Mouse (Mus musculus) heart, embryonic 16.5 days (tissue): ENCODE measurements around the gene Aplnr. TPM values are rescaled to one million over a fixed set of nuclear protein-coding genes. Genes with fewer than 3 reads are reported as not detected.

ENCODE experiments used
- ATAC-seq: fragments of 200-750 bp; cut with Nextera tagmentation; replicated peaks from 2 replicates; pipeline ENCODE4 v1.8.0; 2017; ENCODE audit warnings: moderate number of reproducible peaks; ENCODE audit not compliant: insufficient read depth, low FRiP score; ENCODE audit errors: extremely low read depth
- H3K27ac ChIP-seq: fragments of 300-500 bp; sonication (generic); 2 replicates; pipeline ENCODE4 v1.5.1; 2014; ENCODE audit warnings: mild to moderate bottlenecking, low read length, control low read depth, moderate library complexity
- H3K27me3 ChIP-seq: fragments of 300-500 bp; sonication (generic); 2 replicates; pipeline ENCODE4 v1.6.1; 2014; ENCODE audit warnings: low read length, mixed read lengths; ENCODE audit not compliant: control insufficient read depth, insufficient read depth
- H3K36me3 ChIP-seq: fragments of 300-500 bp; sonication (generic); 2 replicates; pipeline ENCODE4 v1.6.1; 2014; ENCODE audit not compliant: control insufficient read depth, insufficient read depth
- H3K4me1 ChIP-seq: fragments of 300-500 bp; sonication (generic); 2 replicates; pipeline ENCODE4 v1.6.1; 2014; ENCODE audit warnings: low read length, mixed read lengths; ENCODE audit not compliant: control insufficient read depth, insufficient read depth
- H3K4me2 ChIP-seq: fragments of 300-500 bp; sonication (generic); 2 replicates; pipeline ENCODE4 v1.6.1; 2014; ENCODE audit warnings: low read depth, mild to moderate bottlenecking, control low read depth, low read length
- H3K4me3 ChIP-seq: fragments of 300-500 bp; sonication (generic); 2 replicates; pipeline ENCODE4 v1.5.1; 2014; ENCODE audit warnings: mild to moderate bottlenecking, control low read depth, low read length
- H3K9ac ChIP-seq: fragments of 300-500 bp; sonication (generic); 2 replicates; pipeline ENCODE4 v1.6.1; 2014; ENCODE audit warnings: low read length, control low read depth
- H3K9me3 ChIP-seq: fragments of 300-500 bp; sonication (generic); replicated peaks from 2 replicates; pipeline ENCODE4 v1.6.1; 2016; ENCODE audit warnings: low read length; ENCODE audit not compliant: control insufficient read depth
- WGBS: fragments of 180-500 bp; shearing (Covaris S2); extraction: QIAGEN DNeasy Blood & Tissue Kit; methylation state at CpG from one replicate; pipeline ENCODE4 v1.1.7; 2014; 5-methylcytosine and 5-hydroxymethylcytosine counted together
- polyA plus RNA-seq: library from polyadenylated mRNA; unstranded; fragments of >200 nt; fragmentation: Nextera tagmentation; extraction: Ambion mirVana; gene quantifications from 2 replicates; pipeline ENCODE4 v1.2.1, GENCODE M21; 2015

The Aplnr gene
- polyA plus RNA-seq, 1 experiment from 2014 or later = 42.9 TPM

- WGBS = 35% methylated on average over 1 of the region's 1 CpGs
- H3K9ac ChIP-seq = no peak overlapping the region
- H3K36me3 ChIP-seq = no peaks in the 10 kb centered on the region
- H3K27ac ChIP-seq = no peak overlapping the region
- H3K4me3 ChIP-seq = no peak overlapping the region
- peaks cover 2% of the 10 kb centered on the region; the same call in 1 of the 2 replicates for H3K4me1 ChIP-seq
- H3K27me3 ChIP-seq = no peaks in the 10 kb centered on the region
- H3K9me3 ChIP-seq = no peaks in the 10 kb centered on the region
- ATAC-seq = no peak
- no peak overlapping the region for H3K4me2 ChIP-seq
Observed at GRCm38 (mm10) chr2:85161638-85162093, 25.6 kb downstream of the Aplnr start.

GRCm38 (mm10) chr2:85163311-85164047, 27.5 kb downstream of the Aplnr start:
- peaks cover 2% of the 10 kb centered on the region for H3K4me1 ChIP-seq
- WGBS = 25% methylated on average over 7 of the region's 7 CpGs
- no peaks in the 10 kb centered on the region for H3K27me3 ChIP-seq
- no peak overlapping the region for H3K9ac ChIP-seq
- no peaks in the 10 kb centered on the region for H3K36me3 ChIP-seq
- no peak overlapping the region for H3K4me2 ChIP-seq
- peak; percentile 42 for ATAC-seq
- no peak overlapping the region for H3K27ac ChIP-seq
- H3K4me3 ChIP-seq = no peak overlapping the region
- no peaks in the 10 kb centered on the region for H3K9me3 ChIP-seq

DNA sequence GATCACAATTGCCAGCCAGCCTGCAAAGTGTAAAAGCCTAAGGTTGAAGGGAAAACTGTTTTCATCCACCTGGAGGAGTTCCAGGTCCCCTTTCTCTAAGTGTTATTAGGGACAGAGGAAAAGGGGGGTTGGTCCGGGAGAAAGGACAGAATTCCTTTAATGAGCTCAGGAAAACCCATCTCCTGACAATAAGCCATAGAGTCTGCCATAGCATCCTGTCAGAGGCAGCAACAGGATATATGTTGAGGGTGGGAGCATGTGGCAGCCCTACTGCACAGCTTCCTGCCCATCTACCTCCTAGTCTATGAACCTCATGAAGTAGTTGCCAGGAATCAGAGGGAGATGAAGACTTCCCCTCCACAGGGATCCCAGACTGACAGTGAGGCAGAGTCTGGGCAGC, 31.6 kb downstream of the Aplnr start:
- H3K27ac ChIP-seq = peak overlapping the region; percentile 58
- H3K27me3 ChIP-seq = no peaks in the 10 kb centered on the region
- ATAC-seq = no peak
- H3K4me1 ChIP-seq = peaks cover 4% of the 10 kb centered on the region
- H3K4me3 ChIP-seq = no peak overlapping the region
- 50% methylated on average over 1 of the region's 1 CpGs for WGBS
- H3K36me3 ChIP-seq = no peaks in the 10 kb centered on the region
- H3K9me3 ChIP-seq = no peaks in the 10 kb centered on the region
- H3K9ac ChIP-seq = no peak overlapping the region
- H3K4me2 ChIP-seq = no peak overlapping the region

DNA sequence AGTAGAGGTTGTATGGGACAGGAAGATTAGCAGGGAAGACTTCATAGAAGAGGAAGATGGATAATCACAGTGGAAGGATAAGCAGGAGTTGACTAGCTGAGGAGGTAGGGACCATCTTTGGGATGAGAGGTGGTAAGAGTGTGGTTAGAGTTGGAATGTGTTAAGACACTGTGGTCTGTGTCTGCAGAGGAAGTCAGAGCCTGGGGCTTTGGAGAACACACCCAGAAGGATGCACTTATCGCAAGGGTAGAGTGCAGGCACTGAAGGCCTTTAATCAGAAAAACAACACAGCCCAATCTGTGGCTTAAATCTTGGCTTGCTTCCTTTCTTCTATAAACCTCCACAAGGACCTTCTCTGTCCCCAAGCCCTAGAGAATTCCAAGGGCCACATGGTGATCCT, 32.3 kb downstream of the Aplnr start:
- Histone ChIP-seq H3K36me3 (no peaks in the 10 kb centered on the region), H3K27me3 (no peaks in the 10 kb centered on the region), H3K9ac (no peak overlapping the region), H3K27ac (peak overlapping the region; percentile 58), H3K4me1 (peaks cover 7% of the 10 kb centered on the region), H3K9me3 (no peaks in the 10 kb centered on the region), H3K4me3 (no peak overlapping the region), H3K4me2 (no peak overlapping the region)
- ATAC-seq = no peak
- WGBS = 78% methylated on average over 1 of the region's 1 CpGs

DNA sequence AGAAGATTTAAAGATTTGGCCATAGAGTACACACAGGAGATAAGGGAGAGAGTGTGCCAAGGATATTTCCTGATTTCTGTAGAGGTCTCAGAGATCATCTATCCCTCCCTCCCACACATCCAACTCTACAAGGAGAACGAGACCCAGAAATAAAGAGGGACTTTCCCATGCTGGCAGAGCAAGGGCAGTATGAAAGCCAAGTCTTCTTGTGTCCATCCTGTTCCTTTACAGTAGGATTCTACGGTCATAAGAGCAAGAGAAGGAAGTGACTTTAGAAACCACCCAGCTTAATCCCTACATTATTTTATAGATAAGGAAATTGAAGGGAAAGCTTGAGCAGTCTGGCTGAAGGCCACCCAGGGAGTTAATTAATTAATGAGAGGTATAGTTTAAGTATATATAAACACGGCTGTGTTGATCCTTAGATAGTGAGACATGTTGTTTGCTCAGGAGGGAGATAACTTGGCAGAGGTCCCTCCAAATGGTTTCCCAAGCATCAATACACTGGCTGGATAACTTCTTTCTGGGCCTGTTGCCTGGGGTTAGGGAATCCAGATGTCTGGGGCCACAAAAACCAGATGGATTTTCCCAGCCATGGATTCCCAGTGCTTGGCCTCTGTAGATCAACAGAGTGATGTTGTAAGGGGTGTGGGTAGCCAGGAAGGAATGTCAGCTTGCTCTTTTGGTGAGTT, 36.2 kb downstream of the Aplnr start:
- Histone ChIP-seq H3K4me2 (no peak overlapping the region), H3K27me3 (no peaks in the 10 kb centered on the region), H3K4me1 (peaks cover 5% of the 10 kb centered on the region; the same call in 1 of the 2 replicates), H3K27ac (peak overlapping the region; percentile 50), H3K36me3 (no peaks in the 10 kb centered on the region), H3K9me3 (no peaks in the 10 kb centered on the region), H3K4me3 (no peak overlapping the region), H3K9ac (no peak overlapping the region)
- WGBS = 25% methylated on average over 3 of the region's 3 CpGs
- ATAC-seq = peak; percentile 55

DNA sequence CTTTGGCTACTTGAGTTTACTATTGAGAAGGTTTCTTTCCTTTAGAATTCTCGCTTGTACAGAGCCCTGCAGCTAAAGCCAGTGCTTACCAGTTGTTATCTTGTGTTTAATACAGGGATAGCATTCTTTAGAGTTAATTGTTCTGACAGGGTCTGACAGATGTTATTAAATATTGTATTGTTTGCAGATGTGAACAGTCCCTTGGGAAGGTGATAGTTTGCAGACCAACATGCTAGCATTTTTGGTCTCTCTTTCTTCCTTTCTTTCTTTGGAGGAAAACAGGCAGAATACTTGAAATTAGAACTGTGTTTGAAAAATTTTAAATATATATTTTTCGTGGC, 36.7 kb downstream of the Aplnr start:
- ATAC-seq = no peak
- H3K9ac ChIP-seq = no peak overlapping the region
- WGBS = 46% methylated on average over 2 of the region's 2 CpGs
- H3K36me3 ChIP-seq = no peaks in the 10 kb centered on the region
- H3K4me2 ChIP-seq = no peak overlapping the region
- H3K27me3 ChIP-seq = no peaks in the 10 kb centered on the region
- no peak overlapping the region for H3K4me3 ChIP-seq
- H3K4me1 ChIP-seq = peaks cover 5% of the 10 kb centered on the region; the same call in 1 of the 2 replicates
- peak overlapping the region; percentile 50 for H3K27ac ChIP-seq
- no peaks in the 10 kb centered on the region for H3K9me3 ChIP-seq

DNA sequence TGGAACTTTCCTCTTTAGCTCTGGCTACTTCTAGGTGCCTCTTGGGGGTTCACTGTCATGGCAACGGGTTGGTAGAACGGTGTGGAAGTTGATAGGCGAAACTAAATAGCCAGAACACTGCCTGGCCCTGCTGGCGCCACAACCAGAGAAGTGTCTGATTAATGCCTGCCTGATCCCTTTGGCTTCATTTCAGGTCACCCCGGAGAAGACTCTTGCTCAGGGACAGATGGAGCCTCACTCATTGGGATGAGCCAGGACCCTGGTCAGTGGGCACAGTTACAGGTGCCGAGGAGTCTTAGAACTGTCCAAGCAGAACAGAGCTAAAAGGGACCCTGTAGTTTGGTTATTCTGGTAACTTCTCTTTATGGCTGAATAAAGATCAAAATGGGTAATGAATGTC, 37.5 kb downstream of the Aplnr start:
- no peaks in the 10 kb centered on the region for H3K36me3 ChIP-seq
- H3K4me3 ChIP-seq = no peak overlapping the region
- ATAC-seq = no peak
- no peak overlapping the region for H3K27ac ChIP-seq
- H3K27me3 ChIP-seq = no peaks in the 10 kb centered on the region
- H3K4me2 ChIP-seq = no peak overlapping the region
- H3K4me1 ChIP-seq = peaks cover 5% of the 10 kb centered on the region; the same call in 1 of the 2 replicates
- H3K9me3 ChIP-seq = no peaks in the 10 kb centered on the region
- 74% methylated on average over 6 of the region's 6 CpGs for WGBS
- H3K9ac ChIP-seq = no peak overlapping the region

DNA sequence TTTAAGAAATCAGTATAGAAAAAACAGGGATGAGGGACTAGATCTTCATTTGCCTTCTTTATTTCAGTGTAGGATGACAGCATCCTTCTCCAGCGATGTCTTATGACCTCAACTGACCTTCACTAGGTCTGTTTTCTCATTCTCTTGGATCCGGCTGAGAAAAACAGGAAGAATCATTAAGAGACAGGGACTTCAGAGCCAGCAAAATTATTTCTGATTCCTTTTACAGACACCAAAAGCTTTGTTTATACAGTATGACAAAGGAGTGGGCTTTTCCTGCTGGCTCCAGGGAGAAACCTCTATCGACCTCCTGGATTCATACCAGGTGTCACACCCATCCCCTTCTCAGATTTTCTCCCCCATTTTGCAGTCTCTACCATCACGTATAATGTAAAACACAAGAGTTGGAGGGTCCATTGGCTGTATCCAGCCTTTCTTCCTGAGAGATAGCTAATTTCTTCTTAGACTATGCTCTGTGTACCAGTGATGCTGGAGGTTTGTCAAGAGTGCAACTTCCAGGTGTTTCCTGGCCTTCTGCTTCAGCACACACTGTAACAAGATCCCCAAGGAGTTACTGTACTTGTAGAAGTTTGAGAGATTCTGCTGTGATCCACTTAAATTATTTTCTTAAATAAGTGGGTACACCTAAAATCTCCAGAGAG, 42.2 kb downstream of the Aplnr start:
- H3K4me1 ChIP-seq = no peaks in the 10 kb centered on the region
- no peaks in the 10 kb centered on the region for H3K9me3 ChIP-seq
- no peaks in the 10 kb centered on the region for H3K27me3 ChIP-seq
- no peak overlapping the region for H3K9ac ChIP-seq
- WGBS = 50% methylated on average over 4 of the region's 4 CpGs
- H3K27ac ChIP-seq = no peak overlapping the region
- H3K4me2 ChIP-seq = no peak overlapping the region
- no peak overlapping the region for H3K4me3 ChIP-seq
- no peaks in the 10 kb centered on the region for H3K36me3 ChIP-seq
- peak; percentile 32; the same call in 1 of the 2 replicates for ATAC-seq
